Mouse (Mus musculus) ovary, adult 18-20 months (tissue): ENCODE measurements at regions not wholly inside any gene's neighbourhood (a gene's known extent, or its start where the extent isn't known, plus 50 kb on each side); places are given as distances from the start of the nearest gene placed in this dataset.

ENCODE experiments used
- DNase-seq: peaks from one replicate; pipeline ENCODE4 v3.0.0; 2022; ENCODE audit warnings: low spot score, mixed read lengths

DNA sequence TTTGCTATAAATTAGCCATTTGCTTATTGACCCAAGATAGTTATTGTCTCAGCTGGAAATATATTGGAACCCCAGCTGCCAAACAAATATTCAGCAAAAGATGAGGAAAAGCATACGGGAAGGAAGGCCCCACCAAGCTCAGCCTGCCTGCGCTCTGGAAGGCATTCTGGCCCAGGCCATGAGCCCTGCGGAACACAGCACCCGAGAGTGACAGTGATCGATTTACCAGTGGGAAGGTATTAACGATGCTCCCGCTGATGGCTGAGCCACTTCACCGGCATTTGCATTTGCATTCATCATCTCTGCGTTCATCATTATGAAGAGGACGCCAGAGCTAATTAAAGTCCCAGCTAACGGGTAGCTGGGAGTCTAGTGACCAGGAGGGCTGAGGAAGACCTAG is 174.8 kb downstream of the Irx2 start:
- DNase-seq: no peak

DNA sequence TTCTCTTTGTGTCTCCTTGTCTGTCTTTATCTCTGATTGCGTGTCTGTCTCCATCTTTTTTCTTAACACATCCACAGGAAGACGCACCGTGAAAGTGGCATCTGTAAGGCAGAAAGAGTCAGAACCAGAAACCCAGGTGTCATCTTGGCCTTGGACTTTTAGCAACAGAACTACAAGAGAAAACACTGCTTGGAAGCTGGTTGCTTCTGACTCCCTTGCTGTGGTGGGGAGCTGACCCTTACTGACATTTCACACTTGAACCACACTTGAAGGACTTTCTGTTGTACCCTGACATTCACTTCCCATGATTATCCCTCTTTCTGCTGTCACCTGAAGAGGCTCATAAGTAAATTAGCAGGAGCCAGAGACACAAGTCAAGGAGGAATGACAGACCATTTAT is 180.6 kb downstream of the Irx2 start:
- DNase-seq: no peak

DNA sequence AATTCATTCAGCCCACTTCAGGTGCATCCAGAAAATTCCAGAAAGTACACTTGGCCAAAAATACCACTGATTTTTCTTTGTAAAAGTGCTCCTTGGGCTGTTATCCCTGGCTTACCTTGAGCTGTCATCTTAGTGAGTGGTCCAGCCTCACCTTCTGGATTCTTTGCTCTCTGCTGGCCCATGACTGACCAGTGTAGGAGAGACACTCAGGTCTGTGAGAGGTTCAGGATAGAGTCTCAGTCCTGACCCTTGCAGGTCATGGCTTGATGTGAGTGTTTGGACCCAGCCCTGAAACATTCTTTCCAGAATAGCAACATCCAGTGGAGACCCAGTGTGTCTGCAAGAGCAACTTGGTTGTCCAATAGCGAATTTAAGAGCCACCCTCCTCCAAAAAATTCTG is 182.0 kb downstream of the Irx2 start:
- no peak for DNase-seq

GRCm38 (mm10) chr13:72814616-72815015 is 186.0 kb downstream of the Irx2 start:
- no peak for DNase-seq

DNA sequence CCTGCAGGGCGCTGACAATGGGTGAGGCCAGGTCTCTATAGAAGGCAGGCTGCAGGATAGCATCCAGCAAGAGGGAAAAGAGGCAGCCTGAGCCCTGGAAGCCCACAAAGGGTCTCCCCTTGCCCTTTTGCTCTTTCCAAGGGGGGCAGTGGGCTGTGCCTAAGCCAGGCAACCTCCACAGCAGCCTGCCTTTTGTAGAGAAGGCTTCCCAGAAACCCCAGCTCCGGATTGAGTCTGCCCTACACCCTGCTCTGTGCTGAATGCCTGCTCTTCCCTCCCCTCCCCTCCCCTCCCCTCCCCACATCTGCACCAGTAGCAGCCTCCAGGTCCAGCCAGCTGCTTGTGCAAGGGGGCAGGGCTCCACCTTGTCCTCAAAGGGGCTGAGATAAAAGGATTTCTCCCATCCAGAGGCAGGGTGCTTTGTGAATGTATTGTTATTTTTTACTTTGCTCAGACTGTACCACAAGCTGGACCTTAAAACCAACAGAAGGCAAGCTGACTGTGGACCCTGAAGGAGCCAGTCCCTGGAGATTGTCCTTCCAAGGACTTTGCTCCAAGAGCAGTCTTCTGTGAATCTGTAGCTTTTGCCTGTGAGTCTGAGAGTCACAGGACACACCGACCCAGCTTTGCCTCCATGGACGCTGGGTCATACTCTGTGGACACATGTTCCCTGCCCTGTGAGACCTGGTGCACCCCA is 186.8 kb downstream of the Irx2 start:
- DNase-seq: no peak

- DNase-seq: no peak
These were observed 187.4 kb downstream of the Irx2 start for GRCm38 (mm10) chr13:72815933-72816553.

DNA sequence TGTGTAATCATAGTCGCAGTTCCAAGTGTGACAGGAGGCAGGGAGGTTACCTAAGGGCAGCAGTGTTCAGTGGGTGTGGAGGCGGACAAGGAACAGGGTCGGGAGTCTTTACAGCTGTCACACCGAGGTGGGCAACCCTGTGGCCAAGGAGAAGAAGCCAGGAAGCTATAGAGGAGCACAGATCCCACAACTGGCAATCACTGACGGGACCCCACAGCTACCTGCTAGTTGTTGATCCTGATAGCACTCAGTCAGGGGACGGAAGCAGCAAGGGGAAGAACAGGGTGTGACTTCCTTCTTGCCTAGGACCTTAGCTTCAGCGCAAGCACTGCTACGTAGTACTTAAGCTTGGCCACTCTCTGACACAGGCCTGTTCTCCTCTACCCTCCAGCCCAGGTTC is 188.2 kb downstream of the Irx2 start:
- no peak for DNase-seq

- no peak for DNase-seq
These were observed 188.9 kb downstream of the Irx2 start for GRCm38 (mm10) chr13:72817521-72817920.

GRCm38 (mm10) chr13:72817930-72818329 is 189.3 kb downstream of the Irx2 start:
- no peak for DNase-seq

DNA sequence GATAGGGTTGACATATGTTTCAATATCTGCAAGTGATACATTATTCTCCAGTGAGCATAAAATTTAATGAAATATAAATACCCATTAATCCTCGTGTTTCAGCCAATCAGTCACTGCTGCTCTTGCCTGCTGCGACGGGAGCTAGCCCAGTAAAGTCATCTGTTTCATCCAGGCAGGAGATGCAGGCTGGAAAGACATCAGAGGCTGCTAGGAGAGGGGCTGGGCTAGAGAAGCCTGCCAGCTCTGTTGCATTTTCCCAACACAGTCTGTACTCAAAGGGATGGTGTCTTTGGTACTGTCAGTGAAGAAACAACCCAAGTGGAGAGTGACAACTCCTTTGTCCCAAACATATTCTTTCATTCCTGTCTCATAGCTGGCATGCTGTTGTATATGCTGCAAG is 198.0 kb downstream of the Irx2 start:
- DNase-seq: no peak

DNA sequence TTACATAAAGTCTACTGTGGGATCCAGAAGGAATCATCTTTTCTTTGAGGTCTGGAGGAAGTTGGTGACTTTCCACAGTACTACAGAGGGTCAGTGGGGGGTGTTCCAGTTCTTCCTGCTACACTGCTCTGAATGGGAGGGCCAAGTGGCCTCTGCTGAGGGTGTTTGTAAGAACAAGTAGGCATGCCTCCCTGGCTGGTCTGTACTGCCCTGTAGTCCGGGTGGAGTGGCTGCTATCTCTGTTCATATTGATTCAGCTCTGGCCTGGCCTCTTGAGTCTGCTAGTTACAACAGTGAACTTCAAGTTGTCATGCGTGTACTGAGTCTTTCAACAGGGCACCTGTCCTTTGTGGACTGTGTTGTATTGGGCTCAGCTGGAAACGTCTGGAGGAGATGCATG is 200.7 kb downstream of the Irx2 start:
- DNase-seq: no peak

- no peak for DNase-seq
These were observed 204.7 kb downstream of the Irx2 start for GRCm38 (mm10) chr13:72833326-72833725.

- DNase-seq: no peak
These were observed 208.4 kb downstream of the Irx2 start for GRCm38 (mm10) chr13:72837016-72837415.

- DNase-seq: no peak
These were observed 219.5 kb downstream of the Irx2 start for GRCm38 (mm10) chr13:72848097-72848496.

GRCm38 (mm10) chr13:72849841-72850240 is 221.2 kb downstream of the Irx2 start:
- no peak for DNase-seq

- DNase-seq: no peak
These were observed 224.3 kb downstream of the Irx2 start for GRCm38 (mm10) chr13:72852896-72853295.

GRCm38 (mm10) chr13:72875921-72876320 is 247.3 kb downstream of the Irx2 start:
- DNase-seq: no peak

GRCm38 (mm10) chr13:72894982-72895381 is 266.4 kb downstream of the Irx2 start:
- DNase-seq: no peak

DNA sequence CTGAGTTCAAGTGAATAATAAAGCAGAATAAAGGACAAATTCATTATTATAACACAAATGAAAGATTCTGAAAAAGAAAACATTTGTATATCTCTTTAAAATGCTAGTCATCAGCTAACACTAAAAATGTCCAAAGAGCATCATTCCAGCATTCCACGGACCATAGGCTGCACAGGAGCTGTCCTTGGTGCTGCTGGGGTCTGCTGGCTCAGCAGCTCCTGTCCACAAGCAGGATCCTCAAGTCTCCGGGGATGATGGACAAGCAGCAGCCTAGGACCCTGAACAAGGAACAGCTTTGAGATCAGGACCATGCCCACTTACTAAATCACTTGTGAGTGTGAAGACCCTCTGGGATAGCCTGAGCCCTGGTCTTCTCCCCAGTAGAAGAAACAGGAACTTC is 274.0 kb downstream of the Irx2 start:
- no peak for DNase-seq

DNA sequence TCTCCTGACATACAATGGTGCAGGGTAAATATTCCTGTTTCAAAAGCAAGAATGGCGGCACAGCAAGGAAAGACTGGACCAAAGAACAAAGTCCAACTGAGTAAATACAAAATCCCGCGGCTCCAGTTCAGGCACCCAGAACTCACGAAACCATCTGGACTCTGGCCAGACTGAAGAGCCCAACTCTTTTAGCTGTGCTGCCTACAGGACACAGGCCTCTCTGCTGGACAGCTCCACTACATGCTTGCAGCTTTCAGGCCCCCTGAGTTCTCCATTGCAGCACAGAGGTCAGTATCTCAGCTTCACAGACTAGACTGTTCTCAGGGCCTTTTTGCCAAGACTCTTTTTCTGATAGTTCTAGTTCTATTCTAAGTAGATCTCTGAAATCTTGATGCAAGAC is 290.3 kb downstream of the Irx2 start:
- DNase-seq: no peak

GRCm38 (mm10) chr13:72920368-72920767 is 291.7 kb downstream of the Irx2 start:
- DNase-seq: no peak

DNA sequence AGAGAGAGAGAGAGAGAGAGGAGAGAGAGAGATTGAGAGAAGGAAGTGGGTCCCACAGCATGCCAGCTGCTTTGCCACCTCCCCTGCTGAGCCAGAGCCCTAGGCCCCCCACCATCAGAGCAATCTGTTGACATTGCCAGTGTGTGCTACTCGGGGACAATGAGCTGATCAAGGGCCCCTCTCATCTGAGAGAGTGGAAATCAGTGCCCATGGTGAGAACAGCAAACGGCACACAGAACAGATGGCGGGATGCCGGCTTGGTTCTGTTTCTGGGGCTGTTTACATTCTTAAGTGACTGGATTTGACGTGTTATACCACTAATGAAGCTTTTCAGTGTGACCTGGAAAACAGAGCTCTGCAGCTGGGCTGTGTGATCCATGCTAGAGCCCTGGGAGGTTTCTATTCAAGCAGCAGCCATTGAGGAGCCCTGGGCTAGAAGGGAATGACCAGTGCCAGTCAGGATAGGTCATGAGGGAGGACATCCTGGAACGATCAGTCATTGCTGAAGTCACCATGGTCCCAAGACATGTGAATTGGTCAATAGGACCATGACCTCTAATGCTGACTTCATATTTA is 296.0 kb downstream of the Irx2 start:
- DNase-seq: no peak

DNA sequence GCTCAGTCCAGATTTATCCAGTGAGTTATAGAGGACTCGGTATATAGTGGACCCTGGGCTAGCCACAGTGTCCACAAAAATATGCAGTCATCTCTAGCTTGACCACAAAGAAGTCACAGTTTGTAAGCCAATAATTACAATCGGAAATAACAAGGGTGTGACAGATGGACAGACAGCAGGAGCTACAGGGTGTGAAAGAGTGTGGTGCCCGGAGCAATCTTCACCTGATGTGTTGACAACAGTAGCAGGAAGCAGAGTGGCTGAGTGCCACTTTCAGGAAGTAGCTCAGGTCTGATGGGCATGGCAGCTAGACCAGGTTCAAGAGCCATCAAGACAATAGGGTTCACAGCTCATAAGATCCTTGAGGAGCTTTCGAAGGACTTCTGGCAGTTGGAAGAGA is 308.6 kb downstream of the Irx2 start:
- DNase-seq: no peak
